Mouse (Mus musculus) spleen, adult 2 months (tissue): ENCODE results near the gene Armc3.

Source experiments
- CTCF ChIP-seq: fragments of 200-500 bp; IDR thresholded peaks from 2 replicates; pipeline ENCODE4 v1.5.1; 2011; ENCODE audit warnings: mild to moderate bottlenecking, inconsistent platforms; ENCODE audit not compliant: insufficient read depth, insufficient read length, insufficient replicate concordance; ENCODE audit errors: extremely low read depth
- POLR2A ChIP-seq: fragments of 200-500 bp; IDR thresholded peaks from 2 replicates; pipeline ENCODE4 v1.6.1; 2011; ENCODE audit warnings: low read depth, low read length, inconsistent platforms

GRCm38 (mm10) chr2:19344636-19345413, 145.7 kb downstream of the Armc3 start:
- peak; percentile 87; the same call in 1 of the 2 replicates for TF ChIP-seq CTCF
- TF ChIP-seq POLR2A: no peak
